Mouse (Mus musculus) heart, postnatal 10 days (tissue): ENCODE measurements around the gene Avil. TPM values are rescaled to one million over a fixed set of nuclear protein-coding genes. Genes with fewer than 3 reads are reported as not detected.

Experiments used
- DNase-seq, 2 experiments: peaks; one replicate each; pipeline ENCODE4 v3.0.0; 2021
- intact Hi-C: fragments of 180-260 bp; cut with DNase I; formaldehyde crosslinking; loops from one replicate; pipeline ENCODE4 v1.15.1; 2025
- total RNA-seq, 2 experiments: library from RNA; stranded (reverse); gene quantifications; 2 replicates each; pipeline ENCODE4 v1.2.3; 2021

Gene Avil
- total RNA-seq, 2 experiments from 2014 or later, result 0.14 to 0.17 TPM

GRCm38 (mm10) chr10:126980221-126980932 is 20.1 kb upstream of the Avil start:
- intact Hi-C loops, result no loop called here
- DNase-seq, result peak; percentile 63 to 68

GRCm38 (mm10) chr10:126980933-126981530 is 19.5 kb upstream of the Avil start:
- DNase-seq, result no peak
- intact Hi-C loops, result no loop called here

GRCm38 (mm10) chr10:126981746-126982145 is 18.8 kb upstream of the Avil start:
- intact Hi-C loops, result no loop called here
- no peak for DNase-seq

- intact Hi-C loops, result no loop called here
- DNase-seq, result no peak
These were observed 17.2 kb upstream of the Avil start for GRCm38 (mm10) chr10:126983193-126983725.

- peak; percentile 66 to 70 for DNase-seq
- intact Hi-C loops, result no loop called here
These were observed 16.1 kb upstream of the Avil start for GRCm38 (mm10) chr10:126984189-126985004.

GRCm38 (mm10) chr10:126985127-126985526 is 15.4 kb upstream of the Avil start:
- intact Hi-C loops, result no loop called here
- DNase-seq, result peak in 1 of 2 experiments; percentile 20

GRCm38 (mm10) chr10:126985579-126985978 is 14.9 kb upstream of the Avil start:
- intact Hi-C loops, result no loop called here

GRCm38 (mm10) chr10:126986541-126986961 is 14.0 kb upstream of the Avil start:
- peak; percentile 95 to 96 for DNase-seq
- intact Hi-C loops, result no loop called here

More at GRCm38 (mm10) chr10:126985579-126985978, 14.9 kb upstream of the Avil start:
- no peak for DNase-seq

GRCm38 (mm10) chr10:126987183-126988118 is 13.1 kb upstream of the Avil start:
- DNase-seq, result no peak
- intact Hi-C loops, result no loop called here

GRCm38 (mm10) chr10:126988513-126989165 is 11.9 kb upstream of the Avil start:
- intact Hi-C loops, result no loop called here
- no peak for DNase-seq

- DNase-seq, result peak; percentile 91 to 93
- intact Hi-C loops, result loop anchor here (1.0 to 2.0 kb wide), 3 partner anchors 40 to 71 kb away; partner anchors contain the start of gene Tsfm
These were observed 10.0 kb upstream of the Avil start for GRCm38 (mm10) chr10:126990313-126991056.

- peak in 1 of 2 experiments; percentile 7 for DNase-seq
- intact Hi-C loops, result loop anchor here (2.0 kb wide), 2 partner anchors 39 to 63 kb away; partner anchors contain the start of gene Tsfm
These were observed 8.8 kb upstream of the Avil start for GRCm38 (mm10) chr10:126991676-126992075.

GRCm38 (mm10) chr10:126993621-126994020 is 6.9 kb upstream of the Avil start:
- intact Hi-C loops, result no loop called here
- DNase-seq, result no peak

- DNase-seq, result peak in 1 of 2 experiments; percentile 38
- intact Hi-C loops, result no loop called here
These were observed 3.0 kb upstream of the Avil start for GRCm38 (mm10) chr10:126997340-126998113.

- DNase-seq, result no peak
- intact Hi-C loops, result no loop called here
These were observed 788 bp downstream of the Avil start for GRCm38 (mm10) chr10:127001297-127001696.

- peak in 1 of 2 experiments; percentile 5 for DNase-seq
- intact Hi-C loops, result no loop called here
These were observed 1.5 kb downstream of the Avil start for GRCm38 (mm10) chr10:127002056-127002455.

GRCm38 (mm10) chr10:127002765-127003164 is 2.3 kb downstream of the Avil start:
- no peak for DNase-seq
- intact Hi-C loops, result no loop called here

- intact Hi-C loops, result no loop called here
- DNase-seq, result no peak
These were observed 2.8 kb downstream of the Avil start for GRCm38 (mm10) chr10:127003334-127003733.
